13 mouse cellular contexts compared by ENCODE assay signal in the genomic region with DNA sequence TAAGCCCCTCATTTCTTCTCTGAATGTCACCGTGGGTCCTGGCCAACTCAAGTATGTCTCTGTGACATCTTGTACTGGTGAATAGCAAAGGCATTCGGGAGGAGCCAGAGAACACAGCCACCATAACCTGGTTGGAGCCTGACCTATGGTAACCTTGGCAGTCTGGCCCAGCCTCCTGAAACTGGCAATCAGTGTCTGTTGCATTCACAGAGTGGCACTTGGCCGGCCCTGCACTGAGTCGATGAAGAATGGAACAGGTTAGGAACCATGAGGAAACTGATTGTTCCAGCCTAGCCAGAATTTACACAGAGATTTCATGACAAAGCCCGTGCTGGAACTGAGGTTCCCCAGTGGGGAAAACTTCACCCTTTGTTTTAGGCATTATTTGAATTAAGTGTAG. TPM values are rescaled to one million over a fixed set of nuclear protein-coding genes. Genes with fewer than 3 reads are reported as not detected.
"Had no signal": no experiment of that assay in that cellular context is flagged by ENCODE, and none has a peak within 500 bp of the region (broad histone marks: within the 10 kb centered on the region; RNA-seq: fewer than 3 reads in every experiment).

No protein-coding gene starts in this region.

- H3K27me3 ChIP-seq: limb, embryonic 15.5 days; midbrain, embryonic 13.5 days had no signal

- ATAC-seq: midbrain, embryonic 13.5 days had no signal

- H3K36me3 ChIP-seq: limb, embryonic 15.5 days; midbrain, embryonic 13.5 days had no signal

- H3K4me3 ChIP-seq: limb, embryonic 15.5 days; midbrain, embryonic 13.5 days had no signal

- H3K27ac ChIP-seq: kidney, postnatal 0 days; limb, embryonic 15.5 days; liver, embryonic 14.5 days; midbrain, embryonic 13.5 days had no signal

- H3K9ac ChIP-seq: limb, embryonic 15.5 days; liver, embryonic 14.5 days; midbrain, embryonic 13.5 days had no signal

- DNase-seq: kidney, postnatal 36 days; layer of hippocampus, adult 9-11 months; layer of hippocampus, postnatal 36 days; lung, adult 18-20 months; right cerebral cortex, postnatal 14 days; thymus, adult 2 months; thymus, postnatal 25 days had no signal

- H3K4me2 ChIP-seq: limb, embryonic 15.5 days; midbrain, embryonic 13.5 days had no signal

- H3K9me3 ChIP-seq: limb, embryonic 15.5 days; midbrain, embryonic 13.5 days had no signal

RNA-seq across cellular contexts. Expression of gene Cers3, which starts 57.5 kb away (rescaled TPM):
- total RNA-seq: megakaryocyte progenitor cell, adult 5-6 weeks had no signal
- polyA plus RNA-seq: small intestine, adult 2 months had no signal
